Comparison of ENCODE assay signal across 9 mouse cellular contexts in the genomic region with DNA sequence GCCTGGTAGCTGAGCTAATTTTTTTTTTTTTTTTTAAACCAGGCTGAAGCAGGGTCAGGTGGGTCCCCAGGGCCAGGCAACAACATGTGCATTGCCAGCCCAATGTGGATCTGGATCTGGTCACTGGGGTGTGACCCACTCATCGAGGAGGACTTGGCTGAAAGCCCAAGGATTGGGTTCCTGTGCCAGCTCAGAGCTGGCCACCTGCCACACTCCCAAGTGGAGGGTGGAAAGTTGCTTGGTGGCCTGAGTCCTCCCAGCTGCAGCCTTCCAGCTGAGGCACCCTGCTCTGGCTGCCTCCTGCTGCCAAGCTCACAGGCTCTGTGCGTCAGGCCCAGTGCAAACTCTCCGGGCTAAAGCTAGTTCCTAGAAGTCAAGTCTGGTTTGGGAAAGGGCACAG. TPM values are rescaled to one million over a fixed set of nuclear protein-coding genes. Genes with fewer than 3 reads are reported as not detected.
DNase-seq lines count a peak whose midpoint lies in the region; ATAC-seq lines count a peak whose summit lies in the region.
"Had no signal": no experiment of that assay in that cellular context is flagged by ENCODE, and none has a peak within 500 bp of the region (broad histone marks: within the 10 kb centered on the region; RNA-seq: fewer than 3 reads in every experiment).

No protein-coding gene starts in this region.

- no peak overlapping the region for H3K9ac ChIP-seq in lung, embryonic 15.5 days
- H3K9ac ChIP-seq: embryonic facial prominence, embryonic 12.5 days had no signal

- H3K4me3 ChIP-seq in lung, embryonic 15.5 days = no peak overlapping the region
- H3K4me3 ChIP-seq: embryonic facial prominence, embryonic 12.5 days had no signal

- no peak overlapping the region for H3K4me2 ChIP-seq in lung, embryonic 15.5 days
- H3K4me2 ChIP-seq: embryonic facial prominence, embryonic 12.5 days had no signal

- H3K27me3 ChIP-seq in lung, embryonic 15.5 days = peaks cover 38% of the 10 kb centered on the region

- 0 out of 2 replicates have a peak overlapping the region, but pooled peaks have one; percentile 1 for H3K27ac ChIP-seq in lung, embryonic 15.5 days
- H3K27ac ChIP-seq: embryonic facial prominence, embryonic 12.5 days had no signal

- intact Hi-C loops in heart, postnatal 14 days (cut with DNase I) = no loop called here
- intact Hi-C loops in left cerebral cortex, postnatal 25 days (cut with DNase I) = no loop called here

- DNase-seq in NIH3T3 (ENCODE audit: low read depth) = peak; percentile 8
- peak; percentile 94 for DNase-seq in adrenal gland, adult 2 months
- peak; percentile 30 to 32 for DNase-seq in heart, postnatal 14 days
- no peak for DNase-seq in thymus, postnatal 4 days
- no peak for DNase-seq in thymus, postnatal 10 days (ENCODE audit: low spot score in 2 of 2)
- no peak for DNase-seq in left cerebral cortex, postnatal 25 days (ENCODE audit: low spot score in 2 of 2)

- WGBS in lung, embryonic 15.5 days = 30% methylated on average over 3 of the region's 3 CpGs

- no peaks in the 10 kb centered on the region for H3K9me3 ChIP-seq in lung, embryonic 15.5 days
- H3K9me3 ChIP-seq: embryonic facial prominence, embryonic 12.5 days had no signal

- no peaks in the 10 kb centered on the region for H3K36me3 ChIP-seq in lung, embryonic 15.5 days
- H3K36me3 ChIP-seq: embryonic facial prominence, embryonic 12.5 days had no signal

- peaks cover 28% of the 10 kb centered on the region for H3K4me1 ChIP-seq in lung, embryonic 15.5 days

- ATAC-seq in lung, embryonic 15.5 days (ENCODE audit: borderline replicate concordance, extremely low read depth, low FRiP score, low TSS enrichment) = peak; percentile 49
- ATAC-seq in inflammation-experienced regulatory T-cells, adult 6 months = no peak

RNA-seq across cellular contexts. Expression of a gene that starts 2.3 kb away (rescaled TPM):
- 1 to 10 TPM; 1.5 to 4.8 TPM for total RNA-seq in adrenal gland, adult 2 months (2021)
- 2.9 and 3.3 TPM in 2 replicates for polyA plus RNA-seq in adrenal gland, adult 2 months (2012; rRNA removed)
- 1 to 10 TPM; 2.2 to 2.5 TPM for total RNA-seq in heart, postnatal 14 days (2021)
- polyA plus RNA-seq in lung, embryonic 15.5 days (2015; fragmentation: Nextera tagmentation; extraction: Ambion mirVana) = 1.5 and 1.6 TPM in 2 replicates
- total RNA-seq in left cerebral cortex, postnatal 25 days (2021) = 100 to 1,000 TPM in 1 of 2 experiments, 10 to 100 TPM in 1; 65.6 to 135 TPM
- polyA plus RNA-seq in inflammation-experienced regulatory T-cells, adult 6 months (2017; shearing (Covaris generic)) = under 1 TPM in 1 of 3 experiments, not detected in 2; 0.41 TPM

Comparison
In these comparisons a context has a peak if more than half of its experiments do, and no peak if none do; other contexts are left out.
1. DNase-seq: peak in NIH3T3 (single experiment), adrenal gland, adult 2 months (single experiment) and heart, postnatal 14 days (2 of 2); none in thymus, postnatal 4 days (single experiment), thymus, postnatal 10 days (0 of 2) and left cerebral cortex, postnatal 25 days (0 of 2).
2. RNA of a gene that starts 2.3 kb away (total RNA-seq): 65.6 to 135 TPM in left cerebral cortex, postnatal 25 days; 1.5 to 4.8 TPM in adrenal gland, adult 2 months and 2.2 to 2.5 TPM in heart, postnatal 14 days; every median in the first group is over 10 times any median in the second.